Mouse (Mus musculus) E14TG2a.4 (cell line): ENCODE measurements around the gene Lcn10.

Experiments
- CTCF ChIP-seq: conservative IDR thresholded peaks from 2 replicates; pipeline ENCODE4 v1.5.1; 2014; ENCODE audit warnings: low read length
- NANOG ChIP-seq: IDR thresholded peaks from 2 replicates; pipeline ENCODE4 v1.6.1; 2014; ENCODE audit warnings: borderline replicate concordance, low read length, mixed read lengths

- TF ChIP-seq CTCF (no peak), NANOG (no peak)
Measured at GRCm38 (mm10) chr2:25676486-25676885, 6.0 kb upstream of the Lcn10 start, which contains the start of gene Lcn6.
